17 mouse cellular contexts compared by ENCODE assay signal in the genomic region with DNA sequence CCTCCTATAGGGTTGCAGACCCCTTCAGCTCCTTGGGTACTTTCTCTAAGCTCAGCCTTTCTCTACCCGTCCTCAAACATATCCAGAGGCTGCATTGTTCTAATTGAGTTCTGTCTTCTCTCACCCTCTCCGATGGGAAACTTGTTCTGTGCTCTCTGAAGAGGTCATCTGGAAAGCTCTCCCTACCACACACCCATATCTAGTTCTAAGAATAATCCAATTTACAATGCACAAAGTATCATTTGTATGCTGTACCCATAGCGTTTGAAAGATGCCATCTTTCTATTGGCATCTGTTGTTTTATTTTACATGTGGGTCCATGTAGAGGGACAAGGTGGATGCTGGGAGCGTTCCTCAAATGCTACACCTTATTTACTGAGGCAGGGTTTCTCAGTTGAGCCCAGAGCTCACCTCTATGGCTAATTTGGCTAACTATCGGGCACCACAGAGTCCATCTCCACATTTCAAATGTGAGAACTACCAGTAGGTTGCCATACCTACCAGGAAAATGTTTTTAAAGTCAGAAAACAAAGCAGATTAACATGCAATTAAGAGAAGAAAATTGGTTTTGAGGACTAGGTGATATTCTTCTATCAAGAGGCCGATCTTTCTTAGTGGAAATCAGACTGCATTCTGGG.
DNase-seq lines count a peak whose midpoint lies in the region; ATAC-seq and TF ChIP-seq lines count a peak whose summit lies in the region.
"Had no signal": no experiment of that assay in that cellular context is flagged by ENCODE, and none has a peak within 500 bp of the region (broad histone marks: within the 10 kb centered on the region; RNA-seq: fewer than 3 reads in every experiment).

No protein-coding gene starts in this region.

- dilution Hi-C loops in CH12.LX (cut with MboI; ENCODE audit: extremely low pct_ligation_motif_present, extremely low pct_unique_long_range_greater_than_20kb, low sequenced_read_pairs): no loop called here

- no peaks in the 10 kb centered on the region for H3K79me2 ChIP-seq in CH12.LX (replicated peaks; ENCODE audit: control insufficient read depth, extremely low read depth, insufficient read depth, poor library complexity, severe bottlenecking)

- H3K4me2 ChIP-seq in CH12.LX (ENCODE audit: insufficient read depth, low read depth, poor library complexity, severe bottlenecking): no peak overlapping the region
- H3K4me2 ChIP-seq in forebrain, embryonic 12.5 days: no peak overlapping the region

- WGBS in cerebellum, adult 2 months: 84% methylated on average over 6 of the region's 6 CpGs
- WGBS in forebrain, embryonic 12.5 days: 93% methylated on average over 6 of the region's 6 CpGs

- no peaks in the 10 kb centered on the region for H3K9me3 ChIP-seq in CH12.LX (replicated peaks; ENCODE audit: low read length)
- no peaks in the 10 kb centered on the region for H3K9me3 ChIP-seq in forebrain, embryonic 12.5 days
- H3K9me3 ChIP-seq: G1E had no signal

- no peak overlapping the region for H3K9ac ChIP-seq in CH12.LX (ENCODE audit: insufficient read depth, low read depth)
- H3K9ac ChIP-seq in forebrain, embryonic 12.5 days: no peak overlapping the region

- TF ChIP-seq EP300 in CH12.LX (IDR thresholded peaks at IDR 0.05; ENCODE audit: low read length): no peak

- no peak for DNase-seq in cerebellum, adult 2 months
- DNase-seq in cerebellum, postnatal 4 days (ENCODE audit: low spot score in 2 of 2): no peak
- peak; percentile 7 for DNase-seq in heart, adult 11 months
- no peak for DNase-seq in heart, adult 18-20 months
- DNase-seq in CH12.LX (ENCODE audit: extremely low read depth): no peak
- DNase-seq: adrenal gland, adult 2 months; adrenal gland, adult 8-10 months; adrenal gland, postnatal 10 days; adrenal gland, postnatal 14 days; adrenal gland, postnatal 25 days; B cell, adult 2 months; cerebellum, adult 11-12 months had no signal

- ATAC-seq in forebrain, embryonic 12.5 days (ENCODE audit: low FRiP score): no peak
- ATAC-seq: activated CD4-positive, CD25-positive, alpha-beta regulatory T cell, adult 4 months; CD4-positive, CD25-positive, alpha-beta regulatory T cell, adult 4 months; Patski had no signal

- TF ChIP-seq POLR2A in cerebellum, adult 2 months (IDR thresholded peaks at IDR 0.05; ENCODE audit: borderline replicate concordance, insufficient read depth, low read length): no peak
- peak; percentile 62; the same call in 1 of the 2 replicates for TF ChIP-seq POLR2A in CH12.LX (IDR thresholded peaks at IDR 0.05; ENCODE audit: low read depth, low read length)

- in situ Hi-C loops in CH12.LX (cut with MboI; ENCODE audit: low pct_ligation_motif_present, low pct_unique_long_range_greater_than_20kb, low sequenced_read_pairs): loop anchor here (5.0 kb wide), 1 partner anchor 492 kb away; no protein-coding TSS in a partner anchor

- H3K4me1 ChIP-seq in cerebellum, adult 2 months (ENCODE audit: control insufficient read depth, insufficient read depth, low read length): peaks cover 12% of the 10 kb centered on the region; the same call in 1 of the 2 replicates
- no peaks in the 10 kb centered on the region for H3K4me1 ChIP-seq in CH12.LX (ENCODE audit: control insufficient read depth in 1 of 2, insufficient read depth in 2 of 2)
- H3K4me1 ChIP-seq in forebrain, embryonic 12.5 days: peaks cover 16% of the 10 kb centered on the region; the same call in 1 of the 2 replicates

- TF ChIP-seq RAD21 in CH12.LX (IDR thresholded peaks at IDR 0.05; ENCODE audit: low read depth, low read length): no peak

- H3K36me3 ChIP-seq in CH12.LX (replicated peaks in 1 of 2; ENCODE audit: control insufficient read depth in 1 of 2, insufficient read depth in 1 of 2, low read length in 1 of 2): no peaks in the 10 kb centered on the region
- no peaks in the 10 kb centered on the region for H3K36me3 ChIP-seq in forebrain, embryonic 12.5 days (replicated peaks)
- H3K36me3 ChIP-seq: G1E had no signal

- no peak for TF ChIP-seq CTCF in cerebellum, adult 2 months (IDR thresholded peaks at IDR 0.05; ENCODE audit: borderline replicate concordance, insufficient read depth, low read depth, low read length)
- no peak for TF ChIP-seq CTCF in CH12.LX (conservative IDR thresholded peaks at IDR 0.05 in 1 of 2, IDR thresholded peaks at IDR 0.05 in 1 of 2; ENCODE audit: low read depth in 2 of 2, low read length in 2 of 2)

- H3K27ac ChIP-seq in cerebellum, adult 2 months (ENCODE audit: insufficient read depth, low read length): peak overlapping the region; percentile 90
- no peak overlapping the region for H3K27ac ChIP-seq in CH12.LX (ENCODE audit: insufficient read depth, low read depth)
- no peak overlapping the region for H3K27ac ChIP-seq in forebrain, embryonic 12.5 days

- H3K27me3 ChIP-seq in cerebellum, adult 2 months (ENCODE audit: control insufficient read depth, insufficient read depth, low read length): no peaks in the 10 kb centered on the region
- no peaks in the 10 kb centered on the region for H3K27me3 ChIP-seq in CH12.LX (replicated peaks)
- no peaks in the 10 kb centered on the region for H3K27me3 ChIP-seq in forebrain, embryonic 12.5 days
- H3K27me3 ChIP-seq: Patski had no signal

- no peak overlapping the region for H3K4me3 ChIP-seq in cerebellum, adult 2 months (replicated peaks; ENCODE audit: insufficient read depth, low read depth, low read length)
- H3K4me3 ChIP-seq in CH12.LX (replicated peaks in 1 of 3; ENCODE audit: low read depth in 2 of 3, low read length in 2 of 3, poor library complexity in 1 of 3): no peak overlapping the region
- H3K4me3 ChIP-seq in forebrain, embryonic 12.5 days (replicated peaks): no peak overlapping the region

TF ChIP-seq in CH12.LX, 34 proteins besides CTCF, POLR2A, EP300 and RAD21:
- TF ChIP-seq JUN (IDR thresholded peaks at IDR 0.05; ENCODE audit: insufficient read depth, low read depth, low read length) (no peak), MYC (IDR thresholded peaks at IDR 0.05; ENCODE audit: low read depth, low read length) (no peak), NRF1 (IDR thresholded peaks at IDR 0.05; ENCODE audit: low read depth, low read length) (no peak), IRF4 (IDR thresholded peaks at IDR 0.05; ENCODE audit: low read depth, low read length) (no peak), POLR2AphosphoS2 (IDR thresholded peaks at IDR 0.05; ENCODE audit: low read depth, low read length) (peak; percentile 39; the same call in 1 of the 2 replicates), ZMIZ1 (IDR thresholded peaks at IDR 0.05; ENCODE audit: low read depth, low read length) (peak; percentile 98), UBTF (IDR thresholded peaks at IDR 0.05; ENCODE audit: low read depth, low read length) (no peak), GABPA (IDR thresholded peaks at IDR 0.05; ENCODE audit: insufficient replicate concordance, low read depth, low read length) (no peak), ZKSCAN1 (IDR thresholded peaks at IDR 0.05; ENCODE audit: borderline replicate concordance, low read depth, low read length) (no peak), CHD1 (IDR thresholded peaks at IDR 0.05; ENCODE audit: low read depth, low read length) (no peak), MAZ (IDR thresholded peaks at IDR 0.05; ENCODE audit: low read depth, low read length) (no peak), USF1 (IDR thresholded peaks at IDR 0.05; ENCODE audit: low read depth, low read length) (no peak), TCF12 (IDR thresholded peaks at IDR 0.05; ENCODE audit: low read depth, low read length) (no peak), MXI1 (IDR thresholded peaks at IDR 0.05; ENCODE audit: low read depth, low read length) (no peak), ETS1 (conservative IDR thresholded peaks at IDR 0.05; ENCODE audit: low read depth, low read length) (no peak), CHD2 (IDR thresholded peaks at IDR 0.05; ENCODE audit: low read length) (no peak), KAT2A (IDR thresholded peaks at IDR 0.05; ENCODE audit: insufficient replicate concordance, low read length) (no peak), MEF2A (IDR thresholded peaks at IDR 0.05; ENCODE audit: borderline replicate concordance, low read depth, low read length) (no peak), JUND (conservative IDR thresholded peaks at IDR 0.05; ENCODE audit: low read depth, low read length) (no peak), RCOR1 (conservative IDR thresholded peaks at IDR 0.05; ENCODE audit: low read depth, low read length) (no peak), SIN3A (IDR thresholded peaks at IDR 0.05; ENCODE audit: low read length) (no peak), MAFK (IDR thresholded peaks at IDR 0.05; ENCODE audit: insufficient replicate concordance, low read length) (no peak), MAX (IDR thresholded peaks at IDR 0.05; ENCODE audit: low read length) (no peak), E2F4 (IDR thresholded peaks at IDR 0.05; ENCODE audit: insufficient replicate concordance, low read depth, low read length) (no peak), NELFE (IDR thresholded peaks at IDR 0.05; ENCODE audit: low read depth, low read length) (0 out of 2 replicates have a peak, but pooled peaks have one; percentile 48), TBP (conservative IDR thresholded peaks at IDR 0.05; ENCODE audit: low read depth, low read length) (peak; percentile 93), ZC3H11A (IDR thresholded peaks at IDR 0.05; ENCODE audit: low read depth, low read length) (no peak), PAX5 (IDR thresholded peaks at IDR 0.05; ENCODE audit: low read length) (no peak), USF2 (conservative IDR thresholded peaks at IDR 0.05; ENCODE audit: low read depth, low read length) (no peak), HCFC1 (IDR thresholded peaks at IDR 0.05; ENCODE audit: low read depth, low read length) (no peak), ZNF384 (IDR thresholded peaks at IDR 0.05; ENCODE audit: low read depth, low read length) (no peak), ELF1 (IDR thresholded peaks at IDR 0.05; ENCODE audit: low read depth, low read length) (no peak), BHLHE40 (IDR thresholded peaks at IDR 0.05; ENCODE audit: low read depth, low read length) (no peak)
TF ChIP-seq in CH12.LX: peak in this region for 4.
